Mouse (Mus musculus): ENCODE measurements at regions not wholly inside any gene's neighbourhood (a gene's known extent, or its start where the extent isn't known, plus 50 kb on each side); places are given as distances from the start of the nearest gene placed in this dataset.
"Not testable (repeated sequence)": the region's sequence is repeated elsewhere in the genome, so short reads cannot be mapped to it uniquely, and the experiment has no call there.

DNA sequence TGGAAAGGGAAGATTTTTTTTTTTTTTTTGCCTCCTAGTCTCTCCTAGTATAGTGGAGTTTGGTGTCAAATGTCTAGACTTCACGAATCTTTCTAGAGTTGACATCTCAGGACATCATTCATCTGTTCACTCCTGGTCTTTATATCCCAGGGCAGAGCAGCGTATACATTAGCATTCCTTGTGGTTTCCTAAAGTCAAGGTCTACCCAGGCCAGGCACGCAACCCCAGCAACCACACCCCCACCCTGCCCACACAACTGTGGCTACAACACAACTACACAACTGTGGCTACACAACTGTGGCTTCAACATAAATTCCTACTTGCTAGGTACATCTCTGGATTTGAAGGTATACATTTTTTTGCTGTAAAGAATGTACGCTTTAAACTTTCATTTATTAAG is 122.2 kb downstream of the Ppp1r3a start:
- in situ Hi-C loops (cut with MboI, MseI), result no loop called here

DNA sequence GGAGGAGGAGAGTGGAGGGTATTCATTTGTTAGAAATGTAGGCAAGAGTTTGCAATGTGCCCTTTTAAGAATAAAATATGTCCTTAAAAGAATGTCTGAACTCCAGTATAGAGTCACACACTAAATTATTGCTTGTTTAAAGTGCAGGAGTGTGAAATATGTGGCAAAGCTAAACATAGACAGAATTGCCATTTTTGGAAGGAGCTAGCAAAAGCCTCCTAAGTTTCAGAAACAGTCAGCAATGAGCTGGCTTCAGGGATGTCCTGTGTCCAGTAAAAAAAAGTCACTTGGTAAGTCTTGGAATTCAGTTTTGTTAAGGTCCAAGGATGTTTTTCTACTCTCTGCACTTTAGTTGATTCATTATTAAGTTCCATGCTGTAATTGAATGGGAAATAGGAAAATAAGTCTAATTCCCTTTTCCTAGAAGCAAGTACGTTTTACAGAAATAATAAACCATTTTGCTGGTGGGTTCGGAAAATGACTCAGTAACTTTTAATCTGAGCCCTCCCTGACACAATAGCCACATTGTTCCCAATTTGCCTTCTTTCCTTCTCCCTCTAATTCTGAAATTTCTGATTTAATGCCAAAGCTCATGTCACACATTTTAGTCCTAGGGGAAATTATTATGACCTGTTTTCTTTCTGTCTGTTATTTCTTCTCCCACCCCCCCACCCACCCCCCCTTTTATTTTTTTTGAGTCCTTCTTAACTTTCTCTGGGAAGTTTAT is 123.2 kb downstream of the Ppp1r3a start:
- in situ Hi-C loops (cut with MboI, MseI), result no loop called here

DNA sequence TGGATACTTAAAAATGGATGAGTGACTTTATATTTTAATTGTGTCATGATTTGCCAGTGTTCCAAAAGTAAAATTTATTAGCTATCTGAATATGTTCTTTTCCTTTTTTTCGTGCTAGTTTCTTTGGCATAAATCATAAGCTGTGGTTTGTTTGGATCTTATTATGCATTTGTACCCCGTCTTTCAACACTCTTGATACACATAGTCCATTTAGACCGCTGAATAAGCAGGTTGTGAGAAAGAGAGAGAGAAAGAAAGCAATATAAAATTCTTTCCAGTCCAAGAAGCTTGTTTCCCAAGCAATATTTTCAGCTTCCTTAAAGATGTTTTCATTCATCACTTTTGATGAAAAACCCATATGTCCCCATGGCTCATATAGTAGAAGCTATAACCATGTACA is 138.4 kb downstream of the Ppp1r3a start:
- in situ Hi-C loops (cut with MboI, MseI), result no loop called here

DNA sequence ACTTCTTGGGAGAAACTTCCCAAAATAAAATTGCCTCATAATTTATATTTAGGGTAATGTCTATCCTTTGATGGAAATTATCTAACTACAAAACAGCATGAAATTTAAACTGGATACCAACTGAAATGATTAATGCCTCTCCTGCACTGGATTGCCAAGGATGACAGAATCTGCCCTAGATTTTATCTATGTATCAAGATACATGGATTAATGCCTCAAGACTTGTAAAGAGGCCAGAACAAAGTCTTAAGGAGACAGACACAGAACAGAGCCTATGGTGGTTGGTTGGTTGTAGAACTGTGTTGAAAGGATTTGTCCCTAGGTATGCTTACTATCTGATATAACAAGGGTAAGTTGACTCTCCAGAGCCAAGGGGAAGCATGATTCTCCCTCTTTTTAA is 147.0 kb downstream of the Ppp1r3a start:
- in situ Hi-C loops (cut with MboI, MseI), result no loop called here

DNA sequence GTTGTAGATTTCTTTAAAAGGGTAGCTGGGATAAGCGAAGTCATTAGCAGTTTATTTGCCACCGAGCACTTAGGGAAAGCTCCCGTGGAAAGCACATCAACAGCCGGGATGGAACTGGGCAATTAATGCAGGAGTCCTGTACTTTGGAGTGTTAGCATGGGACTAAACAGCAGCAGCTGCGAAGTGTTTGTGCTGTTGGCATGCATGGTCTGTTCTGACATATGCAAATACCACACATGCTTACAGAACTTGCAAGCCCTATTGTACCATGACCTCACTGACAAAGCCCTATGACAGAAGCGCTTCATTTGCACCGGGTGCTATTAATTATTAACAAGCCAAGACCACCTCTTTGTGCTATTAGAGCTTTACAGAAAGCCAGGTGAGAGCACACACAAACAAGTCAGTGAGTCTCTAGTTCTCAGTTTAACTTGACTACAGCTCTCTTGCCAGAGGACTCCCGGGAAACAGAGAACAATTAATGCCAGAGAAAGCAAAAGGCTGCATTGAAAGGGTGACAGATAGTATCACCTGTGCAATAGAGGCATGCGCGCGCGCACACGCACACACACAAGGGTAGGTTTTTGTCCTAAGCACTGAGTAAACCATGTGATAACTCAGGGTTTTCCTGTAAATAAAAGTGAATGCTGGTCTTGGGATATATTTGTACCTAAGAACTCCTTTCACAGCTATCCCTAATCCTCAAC is 154.4 kb downstream of the Ppp1r3a start:
- in situ Hi-C loops (cut with MboI, MseI), result no loop called here

DNA sequence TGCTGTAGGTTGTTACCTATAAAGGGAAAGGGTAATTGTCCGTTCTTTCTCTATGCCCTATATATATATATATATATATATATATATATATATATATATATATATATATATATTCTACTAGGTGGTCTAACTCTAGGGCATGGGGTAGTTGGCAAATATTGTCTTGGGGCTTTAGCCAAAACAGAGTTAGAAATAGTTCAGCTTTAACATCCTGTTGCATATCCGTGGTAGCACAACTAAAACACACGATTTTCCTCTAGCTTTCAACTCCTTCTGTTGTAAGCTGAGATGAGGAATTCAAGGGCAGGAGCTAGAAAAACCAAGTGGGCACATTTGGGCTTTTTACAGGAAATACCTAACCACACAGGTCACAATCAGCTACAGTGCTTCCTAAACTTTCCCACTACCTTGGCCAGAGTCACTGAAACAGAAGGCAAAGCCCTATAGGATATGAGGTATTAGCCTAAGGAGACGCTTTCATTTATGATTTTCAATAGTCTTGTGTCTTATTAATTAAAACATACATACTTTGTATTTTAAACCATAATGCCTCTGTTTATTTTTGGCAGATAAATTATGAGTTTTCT is 158.1 kb downstream of the Ppp1r3a start:
- in situ Hi-C loops (cut with MboI, MseI), result no loop called here

DNA sequence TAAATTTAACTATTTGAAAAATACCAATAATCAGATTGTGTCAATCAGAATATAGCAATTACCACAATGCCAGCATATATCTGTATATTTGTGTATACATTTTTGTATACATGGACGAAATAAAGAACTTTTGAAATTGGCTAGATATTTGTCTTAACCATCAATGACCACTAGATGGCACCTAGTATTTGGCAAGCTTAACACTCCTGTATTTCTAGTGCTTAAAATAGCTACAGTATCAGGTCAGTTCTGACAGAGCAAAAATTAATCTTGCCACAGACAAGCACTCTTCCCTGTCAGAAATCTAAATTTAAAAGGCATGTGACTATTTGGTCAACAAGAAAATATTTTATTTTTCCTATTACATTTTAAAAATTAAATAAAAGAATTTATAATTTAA is 169.2 kb downstream of the Ppp1r3a start:
- in situ Hi-C loops (cut with MboI, MseI), result no loop called here

DNA sequence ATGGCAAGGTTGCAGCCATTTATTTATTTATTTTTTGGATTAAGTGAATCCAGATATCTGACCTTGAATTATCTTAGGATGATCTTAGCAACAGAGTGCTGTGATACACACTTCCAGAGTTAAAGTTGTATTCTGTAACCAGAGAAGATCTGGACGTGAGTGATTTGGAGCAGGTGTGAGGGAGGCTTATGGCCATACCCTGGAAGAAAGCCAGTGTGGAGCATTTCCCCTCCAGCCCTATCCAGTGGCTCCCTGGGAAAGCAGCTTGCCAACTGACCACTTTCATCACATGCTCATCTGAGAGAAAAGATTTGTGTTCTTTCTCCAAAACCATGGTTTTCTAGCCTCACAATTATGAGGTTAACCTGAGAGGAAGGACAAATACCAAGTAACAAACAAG is 171.2 kb downstream of the Ppp1r3a start:
- in situ Hi-C loops (cut with MboI, MseI), result no loop called here

DNA sequence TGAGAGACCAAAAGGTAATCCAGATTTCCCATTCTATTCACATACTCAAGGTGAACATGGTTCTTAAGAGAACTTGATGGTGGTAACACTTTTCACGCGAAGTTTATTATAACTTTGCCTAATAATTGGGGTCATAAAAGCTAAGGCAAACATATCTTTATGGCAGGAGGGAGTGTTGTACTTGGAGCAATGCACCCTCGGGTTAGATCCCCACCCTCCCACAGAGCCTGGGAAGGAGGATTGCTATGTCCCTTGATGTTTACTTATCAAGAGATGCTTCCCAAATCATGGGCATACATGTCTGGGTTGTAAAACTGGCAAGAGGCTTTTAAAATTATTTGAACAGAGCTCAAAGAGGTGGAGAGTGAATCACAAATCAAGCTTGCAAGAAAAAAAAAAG is 180.5 kb downstream of the Ppp1r3a start:
- in situ Hi-C loops (cut with MboI, MseI), result no loop called here

DNA sequence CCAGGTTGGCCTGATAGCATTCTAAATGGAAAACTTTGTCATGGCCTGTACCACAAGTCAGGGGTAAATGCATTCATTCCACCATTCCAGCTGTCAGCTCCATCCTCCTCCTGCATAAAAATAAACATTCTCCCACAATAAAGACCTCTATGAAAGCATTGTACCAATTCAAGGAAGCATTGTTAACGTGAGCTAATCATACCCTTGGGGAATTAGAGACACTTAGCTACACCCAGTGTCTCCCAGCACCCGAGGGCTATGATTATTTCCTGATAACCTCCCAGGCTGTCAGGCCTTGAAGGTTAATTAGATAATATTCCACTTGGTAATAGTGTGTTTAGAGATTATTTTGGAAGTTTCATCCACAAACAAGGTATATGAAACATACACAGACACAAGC is 182.1 kb downstream of the Ppp1r3a start:
- in situ Hi-C loops (cut with MboI, MseI), result no loop called here

DNA sequence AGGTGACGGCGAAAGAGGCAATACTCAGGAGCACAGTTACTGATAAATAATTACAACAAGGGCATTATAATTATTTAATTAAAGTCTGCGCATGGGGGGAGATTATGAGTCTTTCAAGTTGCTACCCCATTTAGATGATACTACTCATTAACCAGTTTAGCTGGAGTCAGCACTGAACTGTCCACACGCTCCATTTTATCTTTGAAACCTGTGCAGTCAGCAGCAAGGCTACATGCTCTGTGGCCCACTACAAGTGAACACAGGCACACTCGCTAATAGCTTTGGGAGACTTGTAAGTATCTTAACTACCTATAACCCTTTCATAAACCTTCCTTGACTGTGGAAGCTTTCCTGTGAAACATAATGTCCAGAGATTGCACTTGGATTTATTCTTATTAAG is 214.7 kb downstream of the Ppp1r3a start:
- in situ Hi-C loops (cut with MboI, MseI), result no loop called here

DNA sequence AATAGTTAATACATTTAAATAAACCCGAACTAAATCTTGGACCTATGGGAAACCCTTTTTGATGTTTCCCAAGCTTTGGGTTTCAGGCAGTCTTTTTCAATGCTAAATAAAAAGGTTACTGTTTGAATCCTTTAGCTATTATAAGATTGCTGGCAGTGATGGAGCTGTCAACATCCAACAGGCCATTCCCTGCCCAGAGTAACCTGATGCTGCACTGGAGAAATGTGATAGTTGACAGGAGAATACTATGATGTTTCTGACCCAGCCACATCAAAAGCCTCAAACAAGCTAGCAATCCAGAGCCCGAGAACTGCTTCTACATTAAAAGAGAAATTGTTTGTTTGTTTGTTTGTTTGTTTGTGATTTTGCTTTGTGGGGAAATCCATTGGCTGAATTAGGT is 226.0 kb downstream of the Ppp1r3a start:
- in situ Hi-C loops (cut with MboI, MseI), result no loop called here

DNA sequence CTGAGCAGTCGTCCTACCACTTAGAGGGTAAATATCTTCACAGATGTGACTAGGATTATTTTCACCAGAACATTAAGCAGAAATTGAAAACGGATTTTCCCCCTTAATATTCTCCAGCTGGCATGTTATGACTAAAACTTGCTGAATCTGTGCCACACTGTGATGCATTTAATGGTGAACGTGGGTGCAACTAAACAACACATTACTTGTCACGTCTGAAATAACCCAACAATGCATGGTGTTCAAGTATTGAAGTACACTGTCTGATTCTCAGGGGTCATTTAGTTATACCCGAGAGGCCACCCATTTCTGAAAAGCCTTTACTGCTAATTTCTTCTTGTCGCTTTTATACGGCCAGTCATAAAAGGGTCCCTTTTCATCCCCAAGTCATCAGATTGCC is 226.5 kb downstream of the Ppp1r3a start:
- in situ Hi-C loops (cut with MboI, MseI), result no loop called here

DNA sequence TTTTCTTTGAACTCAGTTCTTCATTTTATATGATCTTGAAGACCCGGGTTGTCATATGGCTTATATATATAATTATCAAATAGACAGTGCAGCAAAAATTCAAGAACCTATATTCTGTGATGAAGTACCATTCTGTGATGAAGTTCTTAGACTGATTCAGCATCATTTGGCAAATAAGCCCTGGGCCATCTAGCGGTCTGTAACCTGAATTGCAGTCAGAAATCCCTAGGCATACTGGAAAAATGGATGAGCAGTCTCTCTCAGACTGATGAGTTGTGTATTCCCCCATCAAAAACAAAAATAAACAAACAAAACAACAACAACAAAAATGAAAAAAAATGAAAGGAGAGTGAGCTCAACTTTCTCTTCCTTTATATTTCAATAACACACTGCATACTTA is 232.3 kb downstream of the Ppp1r3a start:
- in situ Hi-C loops (cut with MboI, MseI), result loop anchor here (25.0 kb wide), 1 partner anchor 785 kb away; no protein-coding TSS in a partner anchor

DNA sequence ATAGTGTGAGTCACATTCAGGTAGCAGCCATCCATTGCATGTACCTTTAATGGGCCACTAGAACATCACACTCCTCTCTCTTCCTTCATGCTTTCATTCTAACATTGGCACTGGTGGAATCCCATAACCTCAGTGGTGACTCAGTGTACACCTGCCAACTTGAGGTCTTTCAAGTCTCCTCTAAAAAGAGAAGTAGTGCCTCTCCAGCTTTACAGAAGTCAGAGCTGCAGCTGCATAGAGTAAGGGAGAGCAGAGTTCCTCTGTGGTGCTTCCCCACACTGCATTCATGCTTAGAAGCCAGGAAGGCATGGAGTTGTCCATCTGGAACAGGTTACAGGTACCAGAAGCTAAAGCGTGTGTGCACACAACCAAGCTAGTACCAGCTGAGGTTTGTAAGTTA is 233.8 kb downstream of the Ppp1r3a start:
- in situ Hi-C loops (cut with MboI, MseI), result loop anchor here (25.0 kb wide), 1 partner anchor 784 kb away; no protein-coding TSS in a partner anchor

DNA sequence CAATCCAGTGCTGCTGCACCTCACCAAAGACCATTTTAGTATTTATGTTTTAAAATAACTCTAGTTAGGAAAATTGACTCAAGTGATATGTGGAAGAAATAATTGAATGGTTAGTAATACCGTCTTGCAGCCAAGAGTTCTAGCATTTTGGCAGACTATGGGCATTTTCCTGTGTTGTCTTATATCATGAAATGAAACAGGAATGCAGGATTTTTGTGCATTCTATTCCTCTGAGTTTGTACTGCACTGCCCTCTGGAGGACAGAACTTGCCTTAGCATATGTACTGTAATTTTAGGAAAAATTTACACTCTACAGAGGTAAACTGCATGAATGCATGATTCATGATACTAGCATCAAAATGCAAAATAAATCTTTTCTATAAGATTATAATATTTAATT is 250.9 kb downstream of the Ppp1r3a start:
- in situ Hi-C loops (cut with MboI, MseI), result loop anchor here (25.0 kb wide), 1 partner anchor 767 kb away; no protein-coding TSS in a partner anchor

DNA sequence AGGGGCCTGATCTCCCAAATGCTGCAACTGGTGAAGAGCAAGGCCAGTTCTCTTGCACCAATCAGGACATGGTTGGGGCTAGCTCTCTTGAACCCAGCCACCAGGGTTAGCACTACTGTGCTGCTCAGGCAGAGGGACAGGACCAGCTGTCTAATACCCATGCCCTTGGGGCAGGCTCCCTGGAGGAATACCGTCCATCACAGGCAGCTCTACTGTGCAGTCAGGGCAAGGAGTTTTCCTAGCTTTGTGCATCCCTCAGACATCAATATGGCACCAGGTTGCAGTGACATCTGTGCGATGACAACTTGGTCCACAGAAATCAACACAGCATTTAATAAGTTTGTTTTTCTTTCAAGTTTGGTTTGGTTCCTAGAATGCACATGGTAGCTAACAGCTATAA is 254.4 kb downstream of the Ppp1r3a start:
- in situ Hi-C loops (cut with MboI, MseI), result loop anchor here (25.0 kb wide), 1 partner anchor 763 kb away; no protein-coding TSS in a partner anchor

DNA sequence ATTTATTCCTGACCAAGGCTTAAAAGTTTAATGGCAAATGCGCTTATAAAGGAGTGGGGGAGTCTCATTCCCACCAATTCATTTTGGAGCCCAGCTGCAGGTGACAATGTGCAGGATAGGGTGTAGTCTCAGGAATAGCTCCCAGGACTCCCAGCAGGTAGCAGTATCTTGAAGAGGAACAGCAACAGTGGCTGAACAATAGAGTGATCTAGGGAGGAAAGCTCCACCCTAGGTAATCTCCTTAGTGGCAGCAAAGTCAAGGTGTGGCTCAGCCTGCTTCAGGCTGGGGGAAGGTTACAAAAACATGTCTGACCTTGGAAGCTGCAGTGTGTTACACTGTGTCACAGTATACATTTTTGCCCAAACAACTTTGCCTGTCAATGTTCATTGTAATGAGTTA is 255.2 kb downstream of the Ppp1r3a start:
- in situ Hi-C loops (cut with MboI, MseI), result loop anchor here (25.0 kb wide), 1 partner anchor 763 kb away; no protein-coding TSS in a partner anchor

DNA sequence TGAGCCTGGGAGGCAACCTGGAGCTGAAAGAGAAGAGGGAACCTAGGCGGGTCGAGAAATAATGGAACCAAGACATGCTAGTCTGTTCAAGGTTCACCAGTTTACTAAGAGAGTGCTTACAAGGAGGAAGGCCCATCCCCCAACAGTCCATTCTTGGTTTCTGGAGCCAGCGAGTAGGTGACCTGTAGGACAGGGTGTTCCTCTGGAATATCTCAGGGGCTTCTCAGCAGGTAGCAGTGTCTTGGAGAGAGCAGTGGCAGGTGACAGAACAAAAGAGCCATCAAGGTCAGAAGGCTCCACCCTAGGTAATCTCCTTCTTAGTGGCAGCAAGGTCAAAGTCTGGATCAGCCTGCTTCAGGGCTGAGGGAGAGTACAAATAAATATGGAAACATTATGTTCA is 268.4 kb downstream of the Ppp1r3a start:
- in situ Hi-C loops (cut with MboI, MseI), result not testable (repeated sequence)

DNA sequence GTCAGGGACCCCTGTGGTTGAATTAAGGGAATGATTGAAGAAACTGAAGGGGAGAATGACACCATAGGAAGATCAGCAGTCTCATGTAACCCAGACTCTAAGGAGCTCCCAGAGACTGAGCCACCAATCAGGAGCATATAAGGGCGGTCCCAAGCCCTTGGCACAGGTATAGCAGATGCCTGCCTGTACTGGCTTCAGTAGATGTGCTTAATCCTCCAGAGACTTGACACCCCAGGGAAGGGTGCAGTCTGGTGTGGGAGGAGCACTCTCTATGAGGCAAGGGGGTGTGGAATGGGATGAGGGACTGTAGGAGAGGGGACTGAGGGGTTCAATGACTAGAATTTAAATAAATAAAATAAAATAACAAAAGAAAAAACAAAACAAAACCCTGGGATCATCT is 298.7 kb downstream of the Ppp1r3a start:
- in situ Hi-C loops (cut with MboI, MseI), result no loop called here

DNA sequence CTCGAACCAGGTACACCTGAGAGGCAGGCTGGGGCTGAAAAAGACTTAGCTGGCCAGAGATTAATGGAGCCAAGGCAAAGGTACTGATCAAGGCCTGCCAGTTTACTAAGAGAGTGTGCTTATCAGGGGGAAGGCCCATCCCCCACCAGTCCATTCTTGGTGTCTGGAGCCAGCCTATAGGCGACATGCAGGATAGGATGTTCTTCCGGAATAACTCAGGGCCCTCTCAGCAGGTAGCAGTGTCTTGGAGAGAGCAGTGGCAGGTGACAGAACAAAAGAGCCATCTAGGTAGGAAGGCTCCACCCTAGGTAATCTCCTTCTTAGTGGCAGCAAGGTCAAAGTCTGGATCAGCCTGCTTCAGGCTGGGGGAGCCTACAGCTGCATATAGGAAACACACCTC is 301.8 kb downstream of the Ppp1r3a start:
- in situ Hi-C loops (cut with MboI, MseI), result not testable (repeated sequence)

DNA sequence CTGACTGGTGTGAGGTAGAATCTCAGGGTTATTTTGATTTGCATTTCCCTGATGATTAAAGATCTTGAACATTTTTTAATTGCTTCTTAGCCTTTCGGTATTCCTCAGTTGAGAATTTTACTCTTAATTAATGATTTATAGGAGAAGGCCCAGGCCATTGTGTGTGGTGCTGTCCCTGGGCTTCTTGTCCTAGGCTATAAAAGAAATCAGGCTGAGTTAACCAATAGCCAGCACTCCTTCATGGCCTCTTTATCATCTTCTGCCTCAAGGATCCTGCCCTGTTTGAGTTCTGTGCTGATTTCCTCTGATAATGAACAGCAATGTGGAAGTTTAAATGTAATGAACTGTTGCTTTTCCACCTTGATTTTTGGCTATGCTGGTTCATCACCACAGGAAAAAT is 323.3 kb downstream of the Ppp1r3a start:
- in situ Hi-C loops (cut with MboI, MseI), result loop anchor here (10.0 kb wide), 1 partner anchor 1237 kb away; no protein-coding TSS in a partner anchor

DNA sequence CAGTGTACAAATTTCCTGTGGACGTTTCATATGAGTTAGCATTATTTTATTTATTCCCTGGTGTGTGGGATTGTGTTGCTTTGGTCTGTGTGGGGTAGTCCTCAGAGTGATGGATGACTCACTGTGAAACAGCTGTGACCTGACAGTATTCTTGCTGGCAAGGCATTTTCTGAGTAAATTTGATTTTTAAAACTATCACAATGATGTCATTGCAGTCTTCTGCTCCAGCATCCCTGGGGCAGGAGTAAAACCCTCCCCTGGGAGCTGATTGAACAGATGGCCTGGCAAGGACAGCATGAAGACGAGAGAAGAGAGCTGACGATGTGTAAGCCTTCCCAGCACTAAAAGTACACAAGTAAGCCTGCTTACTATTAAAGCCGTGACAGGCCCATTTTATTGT is 345.3 kb downstream of the Ppp1r3a start:
- in situ Hi-C loops (cut with MboI, MseI), result no loop called here
